Mouse (Mus musculus): Measurements from ENCODE around the gene Cbfa2t3. TPM values are rescaled to one million over a fixed set of nuclear protein-coding genes. Genes with fewer than 3 reads are reported as not detected.

Cbfa2t3 gene
- polyA plus RNA-seq, 1 experiment from 2014 or later: 4.8 TPM

GRCm38 (mm10) chr8:122717869-122718509 is 19.1 kb upstream of the Cbfa2t3 start:
- 78% methylated on average over 10 of the region's 10 CpGs for WGBS
- Histone ChIP-seq H3K4me2 (no peak overlapping the region), H3K36me3 (no peaks in the 10 kb centered on the region), H3K9ac (no peak overlapping the region), H3K9me3 (no peaks in the 10 kb centered on the region), H3K27ac (replicated peaks) (no peak overlapping the region), H3K4me1 (peaks cover 40% of the 10 kb centered on the region), H3K4me3 (no peak overlapping the region), H3K27me3 (replicated peaks) (peaks cover 85% of the 10 kb centered on the region)
- no peak for ATAC-seq (ENCODE audit: extremely low read depth, insufficient number of reproducible peaks, low FRiP score, low TSS enrichment)

- H3K27me3 ChIP-seq (replicated peaks): peaks cover 79% of the 10 kb centered on the region
Observed at GRCm38 (mm10) chr8:122716566-122716965, 17.7 kb upstream of the Cbfa2t3 start.

DNA sequence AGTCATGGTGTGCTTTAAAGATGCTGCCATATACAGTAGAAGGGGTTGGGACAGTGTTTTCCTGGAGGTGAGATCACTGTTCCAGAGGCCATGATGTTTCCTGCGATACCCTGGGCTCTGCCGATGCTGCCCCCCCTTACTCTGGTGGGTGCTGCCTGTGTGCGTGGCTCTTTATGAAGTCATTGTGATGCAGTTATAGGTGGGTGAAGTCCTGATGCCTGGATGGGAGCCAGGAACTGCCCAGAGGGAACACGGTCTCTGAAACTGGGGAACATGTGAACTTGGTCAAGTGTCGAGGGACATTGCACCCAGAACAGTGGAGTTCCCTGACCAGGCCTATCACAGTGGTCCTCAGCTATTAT is 14.2 kb upstream of the Cbfa2t3 start:
- WGBS: 87% methylated on average over 5 of the region's 5 CpGs
- no peaks in the 10 kb centered on the region for H3K9me3 ChIP-seq
- H3K36me3 ChIP-seq: no peaks in the 10 kb centered on the region
- no peak overlapping the region for H3K4me2 ChIP-seq
- no peak overlapping the region for H3K4me3 ChIP-seq
- H3K27me3 ChIP-seq (replicated peaks): peaks cover 93% of the 10 kb centered on the region
- ATAC-seq (ENCODE audit: extremely low read depth, insufficient number of reproducible peaks, low FRiP score, low TSS enrichment): no peak
- H3K27ac ChIP-seq (replicated peaks): no peak overlapping the region
- no peak overlapping the region for H3K9ac ChIP-seq
- H3K4me1 ChIP-seq: peaks cover 10% of the 10 kb centered on the region

More at GRCm38 (mm10) chr8:122716566-122716965, 17.7 kb upstream of the Cbfa2t3 start:
- H3K4me2 ChIP-seq: no peak overlapping the region
- H3K36me3 ChIP-seq: no peaks in the 10 kb centered on the region
- H3K9me3 ChIP-seq: no peaks in the 10 kb centered on the region
- H3K4me1 ChIP-seq: peaks cover 39% of the 10 kb centered on the region
- ATAC-seq (ENCODE audit: extremely low read depth, insufficient number of reproducible peaks, low FRiP score, low TSS enrichment): no peak
- no peak overlapping the region for H3K9ac ChIP-seq
- no peak overlapping the region for H3K27ac ChIP-seq (replicated peaks)
- no peak overlapping the region for H3K4me3 ChIP-seq
- 62% methylated on average over 8 of the region's 8 CpGs for WGBS

DNA sequence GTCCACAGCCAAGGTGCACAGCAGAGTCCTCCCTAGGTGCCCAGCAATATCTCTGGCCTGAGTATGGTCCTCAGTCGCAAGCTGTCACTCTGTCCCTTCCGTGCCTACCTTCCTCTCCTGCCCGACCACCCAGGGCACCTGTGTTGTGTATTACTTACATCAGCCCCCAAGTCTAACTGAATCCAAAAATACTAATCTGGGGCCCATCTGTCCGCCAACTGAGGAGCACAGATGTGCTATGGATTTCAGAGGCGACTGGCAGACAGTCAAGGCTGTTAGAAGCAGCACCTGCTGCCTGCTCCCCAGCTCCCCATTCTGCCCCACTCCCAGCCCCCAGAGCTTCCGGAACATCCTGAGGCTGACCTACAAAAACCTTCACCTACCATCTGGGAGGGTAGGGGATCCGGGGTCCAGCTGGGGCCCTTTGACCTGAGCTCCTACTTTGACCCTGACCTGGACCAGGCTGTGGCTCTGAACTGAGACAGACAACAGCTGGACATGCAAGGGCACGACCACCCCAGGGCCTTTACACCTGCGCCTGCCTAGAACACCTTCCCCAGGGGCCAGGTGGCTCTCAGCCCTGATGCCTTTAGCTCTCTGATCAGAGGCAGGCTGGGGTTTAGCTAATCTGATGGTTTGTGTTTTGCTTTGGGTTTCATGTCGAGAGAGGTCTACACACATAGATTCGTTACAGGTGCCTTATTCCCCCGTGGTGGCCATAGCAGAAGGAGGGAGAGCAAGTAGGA is 13.7 kb upstream of the Cbfa2t3 start:
- Histone ChIP-seq H3K9me3 (no peaks in the 10 kb centered on the region), H3K36me3 (no peaks in the 10 kb centered on the region), H3K27ac (replicated peaks) (peak overlapping the region; percentile 57), H3K9ac (no peak overlapping the region), H3K27me3 (replicated peaks) (peaks cover 93% of the 10 kb centered on the region), H3K4me2 (no peak overlapping the region), H3K4me3 (no peak overlapping the region), H3K4me1 (peaks cover 10% of the 10 kb centered on the region)
- no peak for ATAC-seq (ENCODE audit: extremely low read depth, insufficient number of reproducible peaks, low FRiP score, low TSS enrichment)
- WGBS: 79% methylated on average over 12 of the region's 12 CpGs

DNA sequence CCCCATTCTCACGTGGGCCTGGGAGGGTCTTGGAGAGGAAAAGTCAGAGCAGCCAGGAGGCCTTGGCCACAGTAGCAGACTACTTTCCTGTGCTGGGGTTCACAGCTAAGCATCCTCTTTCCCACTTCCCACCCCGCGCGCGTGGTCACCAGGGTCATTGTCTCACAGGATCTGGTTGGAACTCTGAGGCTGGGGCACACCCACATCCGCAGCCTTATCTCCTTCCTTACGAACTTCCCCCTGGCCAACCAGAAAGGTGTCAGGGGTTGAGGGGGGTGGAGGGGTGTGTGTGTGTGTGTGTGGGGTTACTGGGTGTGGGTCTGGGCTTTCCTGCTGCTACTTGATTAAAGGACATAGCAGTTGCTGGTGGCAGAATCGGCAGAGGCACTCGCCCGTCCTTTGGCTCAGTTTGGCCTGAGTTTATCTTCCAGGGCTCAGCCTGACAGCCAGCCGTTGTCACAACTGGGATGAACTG is 13.0 kb upstream of the Cbfa2t3 start:
- H3K27me3 ChIP-seq (replicated peaks): peaks cover 93% of the 10 kb centered on the region
- H3K27ac ChIP-seq (replicated peaks): peak overlapping the region; percentile 57
- H3K4me3 ChIP-seq: no peak overlapping the region
- H3K4me1 ChIP-seq: peaks cover 10% of the 10 kb centered on the region
- no peak overlapping the region for H3K4me2 ChIP-seq
- H3K9me3 ChIP-seq: no peaks in the 10 kb centered on the region
- H3K9ac ChIP-seq: peak overlapping the region; percentile 1; the same call in 1 of the 2 replicates
- ATAC-seq (ENCODE audit: extremely low read depth, insufficient number of reproducible peaks, low FRiP score, low TSS enrichment): peak; percentile 62
- WGBS: 32% methylated on average over 11 of the region's 11 CpGs
- H3K36me3 ChIP-seq: no peaks in the 10 kb centered on the region

- Histone ChIP-seq H3K9me3 (no peaks in the 10 kb centered on the region), H3K4me3 (no peak overlapping the region), H3K27me3 (replicated peaks) (peaks cover 93% of the 10 kb centered on the region), H3K27ac (replicated peaks) (peak overlapping the region; percentile 48), H3K9ac (peak overlapping the region; percentile 1; the same call in 1 of the 2 replicates), H3K4me1 (peaks cover 10% of the 10 kb centered on the region), H3K36me3 (no peaks in the 10 kb centered on the region), H3K4me2 (no peak overlapping the region)
- WGBS: 47% methylated on average over 3 of the region's 3 CpGs
- no peak for ATAC-seq (ENCODE audit: extremely low read depth, insufficient number of reproducible peaks, low FRiP score, low TSS enrichment)
Observed at GRCm38 (mm10) chr8:122711480-122711879, 12.6 kb upstream of the Cbfa2t3 start.

GRCm38 (mm10) chr8:122709340-122710111 is 10.6 kb upstream of the Cbfa2t3 start:
- Histone ChIP-seq H3K27ac (replicated peaks) (no peak overlapping the region), H3K36me3 (no peaks in the 10 kb centered on the region), H3K4me1 (peaks cover 19% of the 10 kb centered on the region), H3K4me2 (no peak overlapping the region), H3K4me3 (no peak overlapping the region), H3K9ac (no peak overlapping the region), H3K9me3 (no peaks in the 10 kb centered on the region), H3K27me3 (replicated peaks) (peaks cover 83% of the 10 kb centered on the region)
- 47% methylated on average over 26 of the region's 26 CpGs for whole genome bisulfite sequencing
- no peak for ATAC-seq (ENCODE audit: extremely low read depth, insufficient number of reproducible peaks, low FRiP score, low TSS enrichment)

- Histone ChIP-seq H3K36me3 (no peaks in the 10 kb centered on the region), H3K27me3 (replicated peaks) (peaks cover 77% of the 10 kb centered on the region), H3K4me1 (peaks cover 15% of the 10 kb centered on the region), H3K9me3 (no peaks in the 10 kb centered on the region), H3K4me2 (no peak overlapping the region), H3K27ac (replicated peaks) (no peak overlapping the region), H3K4me3 (no peak overlapping the region), H3K9ac (no peak overlapping the region)
- ATAC-seq (ENCODE audit: extremely low read depth, insufficient number of reproducible peaks, low FRiP score, low TSS enrichment): no peak
- 42% methylated on average over 4 of the region's 4 CpGs for WGBS
Observed at GRCm38 (mm10) chr8:122707184-122707583, 8.3 kb upstream of the Cbfa2t3 start.

DNA sequence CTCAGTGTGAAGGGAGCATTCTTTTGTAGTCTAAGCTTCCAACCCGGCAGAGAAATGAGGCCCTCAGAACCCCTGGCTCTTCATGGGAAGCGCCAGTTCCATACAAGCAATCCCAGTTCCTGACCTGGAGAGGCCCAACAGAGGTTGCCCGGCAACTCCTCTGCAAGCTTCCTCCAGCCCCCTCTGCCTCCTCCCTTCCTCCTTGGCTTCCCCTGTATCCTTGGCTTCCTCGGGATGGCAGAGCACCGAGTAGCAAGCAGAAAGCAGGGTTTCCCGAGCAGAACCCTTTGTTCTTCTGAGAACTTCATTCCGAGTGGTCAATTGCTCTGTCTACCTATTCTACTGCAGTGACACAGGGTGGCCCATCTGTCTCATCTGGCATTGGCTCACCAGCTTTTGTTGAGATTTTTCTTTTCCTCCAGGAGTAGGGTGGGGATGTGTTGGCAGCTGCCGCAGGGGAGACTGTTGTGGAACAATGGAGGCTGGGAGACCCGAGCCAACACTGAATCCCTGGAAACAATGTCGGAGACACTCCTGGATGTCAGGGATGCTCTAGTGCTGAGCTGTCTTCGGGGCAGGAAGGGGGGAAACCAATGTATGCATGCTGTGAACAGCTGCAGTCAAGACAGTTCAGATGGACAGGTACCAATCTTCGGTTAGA is 7.1 kb upstream of the Cbfa2t3 start:
- H3K4me2 ChIP-seq: no peak overlapping the region
- H3K9me3 ChIP-seq: no peaks in the 10 kb centered on the region
- no peak overlapping the region; the same call in 1 of the 2 replicates for H3K9ac ChIP-seq
- peaks cover 80% of the 10 kb centered on the region for H3K27me3 ChIP-seq (replicated peaks)
- peaks cover 19% of the 10 kb centered on the region for H3K4me1 ChIP-seq
- ATAC-seq (ENCODE audit: extremely low read depth, insufficient number of reproducible peaks, low FRiP score, low TSS enrichment): no peak
- H3K27ac ChIP-seq (replicated peaks): peak overlapping the region; percentile 24; the same call in 1 of the 2 replicates
- WGBS: 56% methylated on average over 12 of the region's 12 CpGs
- no peaks in the 10 kb centered on the region for H3K36me3 ChIP-seq
- H3K4me3 ChIP-seq: no peak overlapping the region

DNA sequence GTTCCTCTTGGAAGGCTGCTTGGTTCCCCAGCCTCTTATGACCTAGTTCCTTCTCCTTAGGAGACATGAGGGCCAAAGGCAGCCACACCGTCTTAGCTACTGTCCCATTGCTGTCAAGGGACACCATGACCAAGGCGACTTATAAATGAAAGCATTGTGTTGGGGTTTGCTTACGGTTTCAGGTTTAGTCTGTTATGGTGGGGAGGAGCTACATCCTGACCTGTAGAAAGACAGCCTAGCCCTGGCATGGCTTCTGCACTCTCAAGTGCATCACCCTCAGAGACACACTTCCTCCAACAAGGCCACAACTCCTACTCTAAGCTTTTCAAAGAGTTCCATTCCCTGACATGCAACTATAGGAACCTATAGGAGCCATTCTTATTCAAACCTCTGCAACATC is 5.7 kb upstream of the Cbfa2t3 start:
- Histone ChIP-seq H3K4me1 (peaks cover 32% of the 10 kb centered on the region), H3K27me3 (replicated peaks) (peaks cover 74% of the 10 kb centered on the region), H3K36me3 (no peaks in the 10 kb centered on the region), H3K27ac (replicated peaks) (no peak overlapping the region), H3K9ac (no peak overlapping the region), H3K4me2 (no peak overlapping the region), H3K4me3 (no peak overlapping the region), H3K9me3 (no peaks in the 10 kb centered on the region)
- WGBS: 84% methylated on average over 3 of the region's 3 CpGs
- ATAC-seq (ENCODE audit: extremely low read depth, insufficient number of reproducible peaks, low FRiP score, low TSS enrichment): no peak

GRCm38 (mm10) chr8:122702957-122703356 is 4.0 kb upstream of the Cbfa2t3 start:
- WGBS: 82% methylated on average over 6 of the region's 6 CpGs
- no peak overlapping the region for H3K4me2 ChIP-seq
- ATAC-seq (ENCODE audit: extremely low read depth, insufficient number of reproducible peaks, low FRiP score, low TSS enrichment): no peak
- H3K27me3 ChIP-seq (replicated peaks): peaks cover 66% of the 10 kb centered on the region
- H3K36me3 ChIP-seq: no peaks in the 10 kb centered on the region
- H3K9me3 ChIP-seq: no peaks in the 10 kb centered on the region
- H3K4me3 ChIP-seq: no peak overlapping the region
- H3K4me1 ChIP-seq: peaks cover 40% of the 10 kb centered on the region
- no peak overlapping the region for H3K27ac ChIP-seq (replicated peaks)
- H3K9ac ChIP-seq: no peak overlapping the region
